Mouse (Mus musculus) lung, embryonic 15.5 days (tissue): Measurements from ENCODE around the gene Acp6. TPM values are rescaled to one million over a fixed set of nuclear protein-coding genes. Genes with fewer than 3 reads are reported as not detected.
A peak's percentile ranks its signal among the peaks of the same experiment; 100 is the strongest.
"Not testable (repeated sequence)": the region's sequence is repeated elsewhere in the genome, so short reads cannot be mapped to it uniquely, and the experiment has no call there.

Source experiments
- ATAC-seq: fragments of 200-750 bp; cut with Nextera tagmentation; 2 replicates; pipeline ENCODE4 v1.8.0; 2017; ENCODE audit warnings: moderate number of reproducible peaks, borderline replicate concordance; ENCODE audit not compliant: low FRiP score, low TSS enrichment; ENCODE audit errors: extremely low read depth
- H3K27ac ChIP-seq: fragments of 300-500 bp; sonication (generic); 2 replicates; pipeline ENCODE4 v1.5.1; 2015; ENCODE audit warnings: moderate library complexity, mild to moderate bottlenecking, inconsistent platforms
- H3K27me3 ChIP-seq: fragments of 300-500 bp; sonication (generic); 2 replicates; pipeline ENCODE4 v1.6.1; 2015; ENCODE audit warnings: inconsistent platforms
- H3K36me3 ChIP-seq: fragments of 300-500 bp; sonication (generic); 2 replicates; pipeline ENCODE4 v1.6.1; 2015; ENCODE audit warnings: inconsistent platforms
- H3K4me1 ChIP-seq: fragments of 300-500 bp; sonication (generic); 2 replicates; pipeline ENCODE4 v1.6.1; 2015; ENCODE audit warnings: inconsistent platforms
- H3K4me2 ChIP-seq: fragments of 300-500 bp; sonication (generic); 2 replicates; pipeline ENCODE4 v1.6.1; 2015; ENCODE audit warnings: inconsistent platforms, mild to moderate bottlenecking, moderate library complexity
- H3K4me3 ChIP-seq: fragments of 300-500 bp; sonication (generic); 2 replicates; pipeline ENCODE4 v1.5.1; 2015; ENCODE audit warnings: mild to moderate bottlenecking, inconsistent platforms
- H3K9ac ChIP-seq: fragments of 300-500 bp; sonication (generic); 2 replicates; pipeline ENCODE4 v1.6.1; 2015; ENCODE audit warnings: inconsistent platforms
- H3K9me3 ChIP-seq: fragments of 300-500 bp; sonication (generic); 2 replicates; pipeline ENCODE4 v1.6.1; 2016; ENCODE audit warnings: inconsistent platforms
- WGBS: fragments of 180-500 bp; shearing (Covaris S2); methylation state at CpG from one replicate; pipeline ENCODE4 v1.1.7; 2015; 5-methylcytosine and 5-hydroxymethylcytosine counted together
- polyA plus RNA-seq: library from polyadenylated mRNA; unstranded; fragments of >200 nt; fragmentation: Nextera tagmentation; extraction: Ambion mirVana; gene quantifications from 2 replicates; pipeline ENCODE4 v1.2.1, GENCODE M21; 2015

The Acp6 gene
- 48.7 and 52.0 TPM in 2 replicates for polyA plus RNA-seq

DNA sequence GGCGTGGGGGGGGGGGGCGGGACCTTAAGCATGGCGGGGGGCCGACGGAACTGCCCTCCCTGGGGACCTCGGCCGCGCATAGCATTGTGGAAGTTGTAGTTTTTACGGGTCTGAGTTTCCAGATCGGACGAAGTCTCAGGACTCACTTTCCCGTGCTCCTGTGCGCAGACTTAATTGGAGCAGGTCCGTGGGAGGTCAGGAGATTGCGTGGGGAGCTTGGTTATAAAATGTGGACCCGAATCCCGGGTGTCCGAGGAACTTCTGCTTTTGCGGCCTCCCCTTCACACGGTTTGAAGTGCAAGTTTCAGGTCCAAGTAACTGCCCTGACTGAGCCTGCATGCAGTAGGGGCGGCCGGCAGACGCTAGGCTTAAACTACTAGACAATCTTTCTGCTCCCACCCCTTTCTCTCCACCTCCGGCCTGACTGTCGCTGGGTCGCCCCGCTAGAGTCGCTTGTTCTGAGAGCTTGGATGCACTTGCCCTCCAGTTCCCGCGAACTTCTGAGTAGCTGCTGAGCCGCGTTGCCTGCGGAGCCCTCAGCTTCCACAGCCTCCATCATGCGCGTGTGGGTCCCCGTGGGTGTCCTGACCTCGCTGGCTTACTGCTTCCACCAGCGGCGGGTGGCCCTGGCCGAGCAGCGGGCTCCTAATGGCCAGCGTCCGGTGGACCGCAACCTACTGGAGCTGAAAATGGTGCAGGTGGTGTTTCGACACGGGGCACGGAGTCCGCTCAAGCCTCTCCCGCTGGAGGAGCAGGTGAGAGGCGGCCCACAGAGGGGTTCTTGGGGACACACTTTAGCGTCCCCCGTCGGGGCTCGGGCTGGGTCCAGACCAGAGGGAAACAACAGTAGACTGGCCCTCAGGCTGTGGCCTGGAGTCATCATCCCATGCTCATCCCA lies at the start of gene Acp6:
Gene Acp6 (plus strand): TSS at position 167 of the 898 bp plus-strand sequence.
- Histone ChIP-seq H3K4me3 (peak within 1 kb of the TSS; percentile 73), H3K27me3 (no peaks in the 10 kb centered on the region), H3K9ac (peak within 1 kb of the TSS; percentile 74), H3K9me3 (no peaks in the 10 kb centered on the region), H3K36me3 (no peaks in the 10 kb centered on the region), H3K27ac (peak within 1 kb of the TSS; percentile 90), H3K4me1 (peaks cover 19% of the 10 kb centered on the region), H3K4me2 (peak within 1 kb of the TSS; percentile 81)
- WGBS = under 1% methylated on average over 54 of the region's 54 CpGs
- peak; percentile 96 for ATAC-seq

DNA sequence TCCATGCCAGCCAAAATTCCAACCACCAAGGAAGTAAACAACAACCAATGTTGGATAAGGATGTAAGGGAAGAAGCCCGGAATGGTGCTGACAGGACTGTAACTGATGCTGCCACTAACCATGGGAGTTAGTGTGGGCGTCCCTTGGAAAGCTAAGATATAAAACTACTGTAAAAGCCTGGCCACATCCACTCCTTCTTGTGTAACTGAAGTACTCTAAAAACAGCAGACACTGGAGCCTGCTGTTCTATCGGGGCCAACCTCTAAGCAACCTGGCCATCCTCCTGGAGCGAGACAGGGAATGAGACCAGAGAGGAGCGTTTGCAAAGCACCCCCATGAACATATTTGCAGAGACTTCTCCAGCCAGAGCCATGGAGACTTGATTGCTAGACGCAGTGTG lies 41.1 kb upstream of the Acp6 start:
- Histone ChIP-seq H3K36me3 (no peaks in the 10 kb centered on the region), H3K4me2 (no peak overlapping the region), H3K9me3 (no peaks in the 10 kb centered on the region), H3K4me3 (no peak overlapping the region), H3K27me3 (no peaks in the 10 kb centered on the region), H3K4me1 (no peaks in the 10 kb centered on the region), H3K9ac (no peak overlapping the region), H3K27ac (no peak overlapping the region)
- ATAC-seq = no peak
- WGBS = 83% methylated on average over 6 of the region's 6 CpGs

DNA sequence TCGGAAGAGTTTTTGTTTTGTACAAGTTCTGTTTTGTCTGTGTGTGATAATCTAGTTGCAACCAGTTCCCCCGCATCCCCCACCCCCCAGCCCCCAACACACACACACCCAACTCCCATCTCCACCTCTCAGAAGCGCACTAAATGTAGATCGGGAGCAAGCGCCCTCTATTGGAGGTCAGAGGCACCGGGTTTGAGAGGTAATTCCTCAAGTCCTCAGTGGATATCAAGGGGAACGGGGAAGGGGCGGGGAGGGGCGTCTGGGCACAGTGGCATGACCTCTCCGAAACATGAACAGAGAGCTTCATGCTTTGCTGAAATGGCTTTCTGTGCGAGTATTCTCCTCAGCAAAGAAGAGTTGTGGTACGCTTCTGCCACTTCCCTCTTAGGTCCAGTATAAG lies 40.3 kb upstream of the Acp6 start:
- Histone ChIP-seq H3K27ac (no peak overlapping the region), H3K9ac (no peak overlapping the region), H3K27me3 (no peaks in the 10 kb centered on the region), H3K36me3 (no peaks in the 10 kb centered on the region), H3K9me3 (no peaks in the 10 kb centered on the region), H3K4me1 (no peaks in the 10 kb centered on the region), H3K4me3 (no peak overlapping the region), H3K4me2 (no peak overlapping the region)
- 54% methylated on average over 12 of the region's 12 CpGs for WGBS
- no peak for ATAC-seq

DNA sequence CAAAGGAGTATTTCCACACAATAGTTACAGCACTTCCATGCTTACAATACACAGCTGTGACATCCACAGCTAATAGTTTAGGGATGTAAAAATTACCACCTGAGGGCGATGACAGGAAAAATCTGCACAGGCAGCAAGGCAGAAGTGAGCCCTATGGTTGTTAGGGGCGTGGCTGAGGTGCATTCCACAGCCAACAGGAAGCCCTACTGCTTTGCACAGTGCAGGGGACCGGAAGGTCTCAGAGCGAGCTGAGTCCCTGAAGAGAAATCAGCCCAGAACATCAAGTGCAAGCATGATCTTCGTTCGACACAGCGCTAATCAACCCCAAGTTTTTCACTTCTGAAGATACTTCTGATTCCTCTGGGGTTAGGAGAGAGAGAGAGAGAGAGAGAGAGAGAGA lies 34.4 kb upstream of the Acp6 start:
- Histone ChIP-seq H3K27me3 (no peaks in the 10 kb centered on the region), H3K27ac (no peak overlapping the region), H3K36me3 (no peaks in the 10 kb centered on the region), H3K4me2 (no peak overlapping the region), H3K9ac (no peak overlapping the region), H3K4me3 (no peak overlapping the region), H3K9me3 (no peaks in the 10 kb centered on the region), H3K4me1 (0 out of 2 replicates have a peak, but pooled peaks cover 5% of the 10 kb centered on the region)
- WGBS = 29% methylated on average over 7 of the region's 7 CpGs
- no peak; the same call in 1 of the 2 replicates for ATAC-seq

DNA sequence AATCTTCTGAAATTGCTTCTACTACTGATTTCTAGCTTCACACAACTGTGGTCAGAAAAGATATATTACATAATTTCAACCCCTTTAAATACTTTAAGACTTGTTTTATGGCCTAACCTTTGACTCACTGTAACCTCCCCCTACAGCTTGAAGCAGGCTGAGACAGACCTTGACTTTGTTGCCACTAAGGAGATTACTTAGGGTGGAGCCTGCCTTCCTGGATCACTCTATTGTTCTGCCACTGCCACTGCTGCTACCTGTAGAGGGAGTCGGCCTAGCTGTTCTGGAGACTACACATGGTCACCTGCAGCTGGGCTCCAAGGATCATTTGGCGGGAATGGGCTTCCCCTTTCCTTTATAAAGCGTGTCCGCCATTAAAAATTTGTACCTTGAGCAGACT lies 29.2 kb upstream of the Acp6 start:
- Histone ChIP-seq H3K27ac (no peak overlapping the region), H3K4me3 (no peak overlapping the region), H3K4me2 (no peak overlapping the region), H3K27me3 (no peaks in the 10 kb centered on the region), H3K4me1 (no peaks in the 10 kb centered on the region), H3K9me3 (no peaks in the 10 kb centered on the region), H3K36me3 (no peaks in the 10 kb centered on the region), H3K9ac (no peak overlapping the region)
- ATAC-seq = no peak
- 88% methylated on average over 4 of the region's 4 CpGs for WGBS

- not testable (repeated sequence) for H3K4me3 ChIP-seq, H3K27me3 ChIP-seq, H3K27ac ChIP-seq, H3K9ac ChIP-seq, ATAC-seq, H3K9me3 ChIP-seq, H3K36me3 ChIP-seq, H3K4me2 ChIP-seq, H3K4me1 ChIP-seq
- 70% methylated on average over 1 of the region's 1 CpGs for WGBS
These were observed 20.9 kb upstream of the Acp6 start for GRCm38 (mm10) chr3:97137666-97138065.

GRCm38 (mm10) chr3:97151092-97151491 lies 7.5 kb upstream of the Acp6 start:
- 36% methylated on average over 2 of the region's 2 CpGs for WGBS

GRCm38 (mm10) chr3:97156431-97156830 lies 2.1 kb upstream of the Acp6 start:
- H3K27ac ChIP-seq = no peak overlapping the region
- H3K4me2 ChIP-seq = no peak overlapping the region
- no peak overlapping the region for H3K9ac ChIP-seq
- no peaks in the 10 kb centered on the region for H3K36me3 ChIP-seq
- H3K4me1 ChIP-seq = peaks cover 19% of the 10 kb centered on the region
- ATAC-seq = no peak
- WGBS = 79% methylated on average over 6 of the region's 6 CpGs
- H3K4me3 ChIP-seq = no peak overlapping the region
- no peaks in the 10 kb centered on the region for H3K9me3 ChIP-seq
- no peaks in the 10 kb centered on the region for H3K27me3 ChIP-seq

More at GRCm38 (mm10) chr3:97151092-97151491, 7.5 kb upstream of the Acp6 start:
- Histone ChIP-seq H3K9me3 (no peaks in the 10 kb centered on the region), H3K9ac (no peak overlapping the region), H3K27me3 (no peaks in the 10 kb centered on the region), H3K27ac (no peak overlapping the region), H3K4me2 (no peak overlapping the region), H3K4me3 (no peak overlapping the region), H3K4me1 (no peaks in the 10 kb centered on the region), H3K36me3 (no peaks in the 10 kb centered on the region)
- ATAC-seq = no peak

- 76% methylated on average over 1 of the region's 1 CpGs for WGBS
- Histone ChIP-seq H3K4me2 (no peak overlapping the region), H3K27ac (no peak overlapping the region), H3K4me3 (peak overlapping the region; percentile 73; the same call in 1 of the 2 replicates), H3K36me3 (no peaks in the 10 kb centered on the region), H3K4me1 (peaks cover 19% of the 10 kb centered on the region), H3K27me3 (no peaks in the 10 kb centered on the region), H3K9me3 (no peaks in the 10 kb centered on the region), H3K9ac (no peak overlapping the region)
- ATAC-seq = no peak
These were observed 1.3 kb upstream of the Acp6 start for GRCm38 (mm10) chr3:97157308-97157707.

- Histone ChIP-seq H3K4me2 (peak overlapping the region; percentile 81), H3K4me1 (peaks cover 19% of the 10 kb centered on the region), H3K36me3 (no peaks in the 10 kb centered on the region), H3K27me3 (no peaks in the 10 kb centered on the region), H3K4me3 (peak overlapping the region; percentile 73), H3K9me3 (no peaks in the 10 kb centered on the region), H3K9ac (peak overlapping the region; percentile 52), H3K27ac (peak overlapping the region; percentile 90)
- ATAC-seq = peak; percentile 62; the same call in 1 of the 2 replicates
- 1% methylated on average over 17 of the region's 17 CpGs for WGBS
These were observed 498 bp upstream of the Acp6 start for GRCm38 (mm10) chr3:97157958-97158599.

DNA sequence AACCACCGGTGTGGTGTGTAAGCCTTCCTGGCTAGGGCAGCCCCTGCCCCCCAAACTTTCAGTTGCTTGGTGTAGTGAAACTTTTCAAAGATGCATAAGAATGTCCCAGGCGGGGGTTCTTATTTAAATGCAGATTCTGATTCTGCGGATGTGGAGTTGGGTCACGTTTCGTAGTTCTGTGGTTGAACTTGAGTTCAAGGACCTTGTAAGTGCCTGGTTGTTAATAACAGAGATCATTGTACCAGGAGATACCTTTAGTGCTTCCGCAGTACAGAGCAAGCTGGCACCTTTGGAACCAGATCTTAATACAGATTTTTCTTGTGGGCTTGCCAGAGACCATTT lies 903 bp downstream of the Acp6 start:
- Histone ChIP-seq H3K27ac (peak overlapping the region; percentile 90), H3K4me3 (peak overlapping the region; percentile 73), H3K27me3 (no peaks in the 10 kb centered on the region), H3K9ac (peak overlapping the region; percentile 74), H3K36me3 (no peaks in the 10 kb centered on the region), H3K4me1 (peaks cover 19% of the 10 kb centered on the region), H3K4me2 (peak overlapping the region; percentile 81), H3K9me3 (no peaks in the 10 kb centered on the region)
- no peak for ATAC-seq
- WGBS = 9% methylated on average over 6 of the region's 6 CpGs

DNA sequence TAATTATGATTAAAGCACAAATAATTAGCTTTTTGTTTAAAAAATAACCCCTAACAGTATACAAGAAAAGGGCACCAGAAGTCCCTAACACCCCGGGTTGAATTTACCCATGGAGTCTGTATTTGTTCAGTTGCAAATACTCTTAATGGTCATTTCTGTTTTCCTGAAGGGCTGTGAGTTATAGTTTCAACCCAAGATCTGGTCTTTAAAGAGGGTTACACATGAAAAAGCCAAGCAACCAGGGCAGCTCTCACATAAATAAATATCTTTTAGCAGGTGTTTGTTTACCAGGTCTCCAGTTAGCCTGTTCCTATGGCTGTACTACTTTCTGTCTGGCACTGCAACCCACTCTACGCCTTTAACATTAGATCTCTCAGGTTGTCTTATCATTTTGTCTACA lies 1.4 kb downstream of the Acp6 start:
- Histone ChIP-seq H3K27ac (no peak overlapping the region), H3K4me1 (peaks cover 19% of the 10 kb centered on the region), H3K9ac (no peak overlapping the region; the same call in 1 of the 2 replicates), H3K27me3 (no peaks in the 10 kb centered on the region), H3K9me3 (no peaks in the 10 kb centered on the region), H3K4me2 (peak overlapping the region; percentile 81), H3K36me3 (no peaks in the 10 kb centered on the region), H3K4me3 (peak overlapping the region; percentile 73)
- 74% methylated on average over 2 of the region's 2 CpGs for WGBS
- ATAC-seq = no peak
